Mouse (Mus musculus) kidney, postnatal 0 days (tissue): Measurements from ENCODE around the gene Plaa. TPM values are rescaled to one million over a fixed set of nuclear protein-coding genes. Genes with fewer than 3 reads are reported as not detected.

Experiments used
- ATAC-seq: fragments of 200-750 bp; cut with Nextera tagmentation; replicated peaks from 2 replicates; pipeline ENCODE4 v1.8.0; 2017; ENCODE audit warnings: low read depth, moderate number of reproducible peaks, moderate TSS enrichment, moderate library complexity; ENCODE audit not compliant: low FRiP score
- DNase-seq: peaks from one replicate; pipeline ENCODE4 v3.0.0-alpha.2; 2016; ENCODE audit warnings: low spot score
- H3K27ac ChIP-seq: fragments of 300-500 bp; sonication (generic); 2 replicates; pipeline ENCODE4 v1.5.1; 2014; ENCODE audit warnings: mild to moderate bottlenecking
- H3K27me3 ChIP-seq: fragments of 300-500 bp; sonication (generic); 2 replicates; pipeline ENCODE4 v1.6.1; 2014; ENCODE audit warnings: low read length, mixed read lengths; ENCODE audit not compliant: insufficient read depth
- H3K36me3 ChIP-seq: fragments of 300-500 bp; sonication (generic); 2 replicates; pipeline ENCODE4 v1.6.1; 2014; ENCODE audit warnings: low read length, mixed read lengths; ENCODE audit not compliant: insufficient read depth
- H3K4me1 ChIP-seq: fragments of 300-500 bp; sonication (generic); replicated peaks from 2 replicates; pipeline ENCODE4 v1.6.1; 2014; ENCODE audit warnings: antibody characterized with exemption, low read length, mixed read lengths; ENCODE audit not compliant: insufficient read depth
- H3K4me2 ChIP-seq: fragments of 300-500 bp; sonication (generic); 2 replicates; pipeline ENCODE4 v1.6.1; 2014; ENCODE audit warnings: mild to moderate bottlenecking, low read length, moderate library complexity, mixed read lengths
- H3K4me3 ChIP-seq: fragments of 300-500 bp; sonication (generic); replicated peaks from 2 replicates; pipeline ENCODE4 v1.5.1; 2014; ENCODE audit warnings: low read depth, low read length
- H3K9ac ChIP-seq: fragments of 300-500 bp; sonication (generic); 2 replicates; pipeline ENCODE4 v1.6.1; 2014; ENCODE audit warnings: low read depth, low read length
- H3K9me3 ChIP-seq: fragments of 300-500 bp; sonication (generic); replicated peaks from 2 replicates; pipeline ENCODE4 v1.6.1; 2016; ENCODE audit warnings: low read length, inconsistent platforms, mixed read lengths
- CTCF ChIP-seq: IDR thresholded peaks from 2 replicates; pipeline ENCODE4 v1.5.1; 2016; ENCODE audit warnings: antibody characterized with exemption, low read depth, mild to moderate bottlenecking, moderate library complexity
- WGBS: fragments of 180-500 bp; shearing (Covaris S2); extraction: QIAGEN DNeasy Blood & Tissue Kit; methylation state at CpG from one replicate; pipeline ENCODE4 v1.1.7; 2014; 5-methylcytosine and 5-hydroxymethylcytosine counted together
- polyA plus RNA-seq: library from polyadenylated mRNA; unstranded; fragments of >200 nt; fragmentation: Nextera tagmentation; extraction: Ambion mirVana; gene quantifications from 2 replicates; pipeline ENCODE4 v1.2.1, GENCODE M21; 2015

The Plaa gene
- polyA plus RNA-seq, 1 experiment from 2014 or later, result 60.9 TPM

GRCm38 (mm10) chr4:94557145-94557544 is 45.9 kb downstream of the Plaa start:
- Histone ChIP-seq H3K9ac (no peak overlapping the region), H3K4me3 (peak overlapping the region; percentile 96), H3K27me3 (no peaks in the 10 kb centered on the region), H3K36me3 (no peaks in the 10 kb centered on the region), H3K4me2 (peak overlapping the region; percentile 64), H3K27ac (no peak overlapping the region), H3K9me3 (no peaks in the 10 kb centered on the region), H3K4me1 (peaks cover 6% of the 10 kb centered on the region; the same call in 1 of the 2 replicates)
- TF ChIP-seq CTCF, result no peak
- DNase-seq (no peak), ATAC-seq (no peak)
- WGBS, result 75% methylated on average over 7 of the region's 7 CpGs

- ATAC-seq (peak; percentile 97), DNase-seq (peak; percentile 93)
- no peak for TF ChIP-seq CTCF
- H3K4me2 ChIP-seq, result peak within 1 kb of the TSS; percentile 64
- peak within 1 kb of the TSS; percentile 91 for H3K9ac ChIP-seq
- peak within 1 kb of the TSS; percentile 85 for H3K27ac ChIP-seq
- H3K4me1 ChIP-seq, result peaks cover 6% of the 10 kb centered on the region; the same call in 1 of the 2 replicates
- H3K4me3 ChIP-seq, result peak within 1 kb of the TSS; percentile 96
- H3K27me3 ChIP-seq, result no peaks in the 10 kb centered on the region
- WGBS, result under 1% methylated on average over 75 of the region's 83 CpGs
- H3K9me3 ChIP-seq, result no peaks in the 10 kb centered on the region
- no peaks in the 10 kb centered on the region for H3K36me3 ChIP-seq
Measured at GRCm38 (mm10) chr4:94556265-94557054, 46.6 kb downstream of the Plaa start, which contains the start of the genes Gm10306 and Caap1. Gm10306 (plus strand) TSS chr4:94556546. Caap1 (minus strand) TSS chr4:94556796.

- DNase-seq (no peak), ATAC-seq (no peak)
- Histone ChIP-seq H3K4me1 (peaks cover 6% of the 10 kb centered on the region; the same call in 1 of the 2 replicates), H3K4me2 (peak overlapping the region; percentile 64), H3K9me3 (no peaks in the 10 kb centered on the region), H3K27ac (no peak overlapping the region), H3K4me3 (no peak overlapping the region), H3K9ac (no peak overlapping the region), H3K27me3 (no peaks in the 10 kb centered on the region), H3K36me3 (no peaks in the 10 kb centered on the region)
- WGBS, result 89% methylated on average over 5 of the region's 5 CpGs
- TF ChIP-seq CTCF, result no peak
Measured at GRCm38 (mm10) chr4:94554955-94555494, 48.0 kb downstream of the Plaa start.

GRCm38 (mm10) chr4:94544321-94544720 is 58.7 kb downstream of the Plaa start:
- Histone ChIP-seq H3K4me1 (no peaks in the 10 kb centered on the region), H3K9me3 (no peaks in the 10 kb centered on the region), H3K9ac (no peak overlapping the region), H3K4me2 (no peak overlapping the region), H3K27me3 (no peaks in the 10 kb centered on the region), H3K36me3 (0 out of 2 replicates have a peak, but pooled peaks cover 4% of the 10 kb centered on the region), H3K27ac (no peak overlapping the region), H3K4me3 (no peak overlapping the region)
- WGBS, result 86% methylated on average over 7 of the region's 7 CpGs
- TF ChIP-seq CTCF, result no peak
- DNase-seq (no peak), ATAC-seq (no peak)

GRCm38 (mm10) chr4:94543041-94543440 is 60.0 kb downstream of the Plaa start:
- H3K9me3 ChIP-seq, result no peaks in the 10 kb centered on the region
- H3K27me3 ChIP-seq, result no peaks in the 10 kb centered on the region
- no peak overlapping the region for H3K9ac ChIP-seq
- DNase-seq (no peak), ATAC-seq (no peak)
- H3K36me3 ChIP-seq, result 0 out of 2 replicates have a peak, but pooled peaks cover 4% of the 10 kb centered on the region
- H3K4me2 ChIP-seq, result no peak overlapping the region
- H3K4me3 ChIP-seq, result no peak overlapping the region
- no peak for TF ChIP-seq CTCF
- no peaks in the 10 kb centered on the region for H3K4me1 ChIP-seq
- 92% methylated on average over 4 of the region's 4 CpGs for WGBS
- no peak overlapping the region for H3K27ac ChIP-seq

GRCm38 (mm10) chr4:94533205-94533604 is 69.8 kb downstream of the Plaa start:
- no peak for DNase-seq
- H3K27me3 ChIP-seq, result no peaks in the 10 kb centered on the region
- no peak overlapping the region for H3K4me2 ChIP-seq
- no peak for ATAC-seq
- no peak overlapping the region for H3K4me3 ChIP-seq
- H3K9me3 ChIP-seq, result no peaks in the 10 kb centered on the region
- H3K27ac ChIP-seq, result no peak overlapping the region
- H3K36me3 ChIP-seq, result no peaks in the 10 kb centered on the region
- H3K9ac ChIP-seq, result no peak overlapping the region
- no peaks in the 10 kb centered on the region for H3K4me1 ChIP-seq
- no peak for TF ChIP-seq CTCF
